Mouse (Mus musculus) embryonic facial prominence, embryonic 11.5 days (tissue): ENCODE measurements around the gene Ankrd33. TPM values are rescaled to one million over a fixed set of nuclear protein-coding genes. Genes with fewer than 3 reads are reported as not detected.

ENCODE experiments used
- ATAC-seq: fragments of 200-750 bp; cut with Nextera tagmentation; replicated peaks from 2 replicates; pipeline ENCODE4 v1.8.0; 2017; ENCODE audit warnings: low read depth; ENCODE audit not compliant: insufficient number of reproducible peaks, low FRiP score, low TSS enrichment
- DNase-seq: peaks from one replicate; pipeline ENCODE4 v3.0.0-alpha.2; 2015; ENCODE audit warnings: low spot score
- H3K27ac ChIP-seq: fragments of 300-500 bp; sonication (generic); replicated peaks from 2 replicates; pipeline ENCODE4 v1.5.1; 2014; ENCODE audit warnings: mild to moderate bottlenecking, low read depth, low read length, control low read depth
- H3K27me3 ChIP-seq: fragments of 300-500 bp; sonication (generic); 2 replicates; pipeline ENCODE4 v1.6.1; 2014; ENCODE audit warnings: mild to moderate bottlenecking, low read length, moderate library complexity, mixed read lengths; ENCODE audit not compliant: control insufficient read depth, insufficient read depth
- H3K36me3 ChIP-seq: fragments of 300-500 bp; sonication (generic); replicated peaks from 2 replicates; pipeline ENCODE4 v1.6.1; 2014; ENCODE audit warnings: low read depth, mild to moderate bottlenecking, low read length, moderate library complexity, mixed read lengths; ENCODE audit not compliant: control insufficient read depth, insufficient read depth
- H3K4me1 ChIP-seq: fragments of 300-500 bp; sonication (generic); 2 replicates; pipeline ENCODE4 v1.6.1; 2014; ENCODE audit warnings: low read length, mixed read lengths; ENCODE audit not compliant: control insufficient read depth, insufficient read depth
- H3K4me2 ChIP-seq: fragments of 300-500 bp; sonication (generic); 2 replicates; pipeline ENCODE4 v1.6.1; 2014; ENCODE audit warnings: low read depth, mild to moderate bottlenecking, control low read depth, low read length, moderate library complexity
- H3K4me3 ChIP-seq: fragments of 300-500 bp; sonication (generic); 2 replicates; pipeline ENCODE4 v1.5.1; 2014; ENCODE audit warnings: low read depth, low read length, control low read depth
- H3K9ac ChIP-seq: fragments of 300-500 bp; sonication (generic); replicated peaks from 2 replicates; pipeline ENCODE4 v1.6.1; 2014; ENCODE audit warnings: mild to moderate bottlenecking, control low read depth, low read length
- H3K9me3 ChIP-seq: fragments of 300-500 bp; sonication (generic); replicated peaks from 2 replicates; pipeline ENCODE4 v1.6.1; 2016; ENCODE audit warnings: mild to moderate bottlenecking, low read length, inconsistent platforms, mixed read lengths; ENCODE audit not compliant: control insufficient read depth
- WGBS: fragments of 180-500 bp; shearing (Covaris S2); extraction: QIAGEN DNeasy Blood & Tissue Kit; methylation state at CpG from one replicate; pipeline ENCODE4 v1.1.7; 2014; 5-methylcytosine and 5-hydroxymethylcytosine counted together
- polyA plus RNA-seq: library from polyadenylated mRNA; unstranded; fragments of >200 nt; fragmentation: Nextera tagmentation; extraction: Ambion mirVana; gene quantifications from 2 replicates; pipeline ENCODE4 v1.2.1, GENCODE M21; 2014

The Ankrd33 gene
- polyA plus RNA-seq, 1 experiment from 2014 or later = not detected

GRCm38 (mm10) chr15:101078731-101079156, 36.8 kb upstream of the Ankrd33 start:
- H3K36me3 ChIP-seq = no peaks in the 10 kb centered on the region
- H3K4me1 ChIP-seq = peaks cover 26% of the 10 kb centered on the region
- peak overlapping the region; percentile 93 for H3K9ac ChIP-seq
- H3K4me2 ChIP-seq = peak overlapping the region; percentile 81
- H3K4me3 ChIP-seq = peak overlapping the region; percentile 98
- H3K27ac ChIP-seq = peak overlapping the region; percentile 94
- no peaks in the 10 kb centered on the region for H3K27me3 ChIP-seq
- WGBS = under 1% methylated on average over 21 of the region's 30 CpGs
- DNase-seq (peak; percentile 71), ATAC-seq (peak; percentile 73)
- H3K9me3 ChIP-seq = no peaks in the 10 kb centered on the region

DNA sequence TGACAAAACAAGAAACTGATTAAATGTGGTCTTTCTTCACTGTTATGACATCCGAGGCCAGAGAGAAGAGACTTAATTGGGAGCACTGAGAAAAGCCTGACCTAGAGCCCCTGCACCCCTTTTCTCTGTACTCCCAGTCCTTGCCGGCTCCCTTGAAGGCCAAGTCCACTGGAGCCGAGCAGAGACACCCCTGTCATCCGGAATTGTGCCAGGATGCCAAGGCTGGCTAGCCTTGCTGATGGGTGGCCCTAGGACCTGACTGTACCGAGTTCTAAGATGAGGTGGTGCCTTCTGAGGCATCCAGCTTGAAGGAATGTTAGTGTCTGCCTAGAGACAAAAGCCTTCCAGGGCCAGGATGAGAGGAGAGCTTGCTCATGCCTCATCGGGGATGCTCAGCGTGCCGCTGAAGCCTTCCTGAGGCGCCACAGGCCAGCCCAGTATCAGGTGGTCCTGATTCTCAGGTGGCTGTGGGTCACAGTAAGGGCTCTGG, 35.5 kb upstream of the Ankrd33 start:
- Histone ChIP-seq H3K4me2 (no peak overlapping the region), H3K4me3 (no peak overlapping the region), H3K9ac (no peak overlapping the region), H3K9me3 (no peaks in the 10 kb centered on the region), H3K27ac (no peak overlapping the region), H3K27me3 (no peaks in the 10 kb centered on the region), H3K36me3 (no peaks in the 10 kb centered on the region), H3K4me1 (peaks cover 30% of the 10 kb centered on the region)
- WGBS = 69% methylated on average over 9 of the region's 9 CpGs
- no peak for DNase-seq
- ATAC-seq = no peak

- Histone ChIP-seq H3K4me1 (peaks cover 20% of the 10 kb centered on the region), H3K27ac (peak overlapping the region; percentile 58; the same call in 1 of the 2 replicates)
These were observed 34.5 kb upstream of the Ankrd33 start for GRCm38 (mm10) chr15:101081035-101081548.

DNA sequence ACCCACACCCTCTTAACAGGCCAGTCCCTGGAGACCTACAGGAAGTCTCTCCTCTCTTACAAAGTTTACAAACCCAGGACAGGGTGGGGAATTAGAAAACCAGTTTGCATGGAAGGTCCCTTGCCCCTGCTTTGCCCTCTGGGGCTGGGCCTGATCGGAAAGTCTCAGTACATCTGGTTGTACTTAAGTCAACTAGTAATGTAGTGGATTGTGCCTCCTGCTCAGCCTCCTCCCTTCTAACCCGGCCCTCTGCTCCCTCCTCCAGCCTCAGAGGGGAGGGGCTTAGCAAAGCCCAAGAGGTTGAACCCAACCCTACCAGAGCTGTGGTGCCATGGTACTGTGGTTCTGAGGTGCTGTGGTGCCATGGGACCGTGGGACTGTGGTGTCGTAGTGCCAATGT, 33.3 kb upstream of the Ankrd33 start:
- Histone ChIP-seq H3K9ac (no peak overlapping the region), H3K9me3 (no peaks in the 10 kb centered on the region), H3K27ac (peak overlapping the region; percentile 58), H3K4me2 (no peak overlapping the region), H3K27me3 (no peaks in the 10 kb centered on the region), H3K4me3 (no peak overlapping the region), H3K4me1 (peaks cover 16% of the 10 kb centered on the region), H3K36me3 (no peaks in the 10 kb centered on the region)
- WGBS = 40% methylated on average over 4 of the region's 4 CpGs
- ATAC-seq = 0 out of 2 replicates have a peak, but pooled peaks have one; percentile 11
- DNase-seq = peak; percentile 86

More at GRCm38 (mm10) chr15:101081035-101081548, 34.5 kb upstream of the Ankrd33 start:
- Histone ChIP-seq H3K9ac (no peak overlapping the region), H3K9me3 (no peaks in the 10 kb centered on the region), H3K4me3 (no peak overlapping the region), H3K36me3 (no peaks in the 10 kb centered on the region), H3K27me3 (no peaks in the 10 kb centered on the region), H3K4me2 (no peak overlapping the region)
- no peak for ATAC-seq
- DNase-seq = no peak
- 66% methylated on average over 7 of the region's 7 CpGs for WGBS

- ATAC-seq = no peak
- H3K4me2 ChIP-seq = no peak overlapping the region
- WGBS = 63% methylated on average over 10 of the region's 10 CpGs
- DNase-seq = no peak
- no peaks in the 10 kb centered on the region for H3K9me3 ChIP-seq
- no peaks in the 10 kb centered on the region for H3K27me3 ChIP-seq
- H3K36me3 ChIP-seq = no peaks in the 10 kb centered on the region
- H3K4me1 ChIP-seq = peaks cover 13% of the 10 kb centered on the region; the same call in 1 of the 2 replicates
- no peak overlapping the region for H3K4me3 ChIP-seq
- H3K27ac ChIP-seq = no peak overlapping the region
- H3K9ac ChIP-seq = no peak overlapping the region
These were observed 31.1 kb upstream of the Ankrd33 start for GRCm38 (mm10) chr15:101084499-101084898.

- no peaks in the 10 kb centered on the region for H3K27me3 ChIP-seq
- ATAC-seq (no peak), DNase-seq (no peak)
- H3K4me3 ChIP-seq = no peak overlapping the region
- H3K4me2 ChIP-seq = no peak overlapping the region
- WGBS = 73% methylated on average over 9 of the region's 9 CpGs
- H3K4me1 ChIP-seq = peaks cover 9% of the 10 kb centered on the region; the same call in 1 of the 2 replicates
- no peaks in the 10 kb centered on the region for H3K36me3 ChIP-seq
- no peak overlapping the region for H3K27ac ChIP-seq
- H3K9ac ChIP-seq = no peak overlapping the region
- no peaks in the 10 kb centered on the region for H3K9me3 ChIP-seq
These were observed 29.1 kb upstream of the Ankrd33 start for GRCm38 (mm10) chr15:101086451-101086850.

- H3K9ac ChIP-seq = no peak overlapping the region
- ATAC-seq (no peak), DNase-seq (no peak)
- no peaks in the 10 kb centered on the region for H3K9me3 ChIP-seq
- H3K36me3 ChIP-seq = no peaks in the 10 kb centered on the region
- H3K27ac ChIP-seq = no peak overlapping the region
- WGBS = 77% methylated on average over 3 of the region's 3 CpGs
- H3K4me1 ChIP-seq = peaks cover 6% of the 10 kb centered on the region; the same call in 1 of the 2 replicates
- H3K4me2 ChIP-seq = no peak overlapping the region
- H3K27me3 ChIP-seq = no peaks in the 10 kb centered on the region
- H3K4me3 ChIP-seq = no peak overlapping the region
These were observed 28.6 kb upstream of the Ankrd33 start for GRCm38 (mm10) chr15:101086956-101087355.

GRCm38 (mm10) chr15:101088291-101088690, 27.3 kb upstream of the Ankrd33 start:
- no peaks in the 10 kb centered on the region for H3K36me3 ChIP-seq
- DNase-seq (no peak), ATAC-seq (no peak)
- H3K27ac ChIP-seq = no peak overlapping the region
- H3K27me3 ChIP-seq = no peaks in the 10 kb centered on the region
- peaks cover 4% of the 10 kb centered on the region; the same call in 1 of the 2 replicates for H3K4me1 ChIP-seq
- H3K9ac ChIP-seq = no peak overlapping the region
- H3K4me2 ChIP-seq = no peak overlapping the region
- no peak overlapping the region for H3K4me3 ChIP-seq
- H3K9me3 ChIP-seq = no peaks in the 10 kb centered on the region
- WGBS = 71% methylated on average over 4 of the region's 4 CpGs
